Mouse (Mus musculus) midbrain, embryonic 16.5 days (tissue): ENCODE data around the gene Sesn1. TPM values are rescaled to one million over a fixed set of nuclear protein-coding genes. Genes with fewer than 3 reads are reported as not detected.

ENCODE experiments used
- ATAC-seq: fragments of 200-750 bp; cut with Nextera tagmentation; 2 replicates; pipeline ENCODE4 v1.8.0; 2017; ENCODE audit warnings: moderate TSS enrichment
- H3K27ac ChIP-seq: fragments of 300-500 bp; sonication (generic); 2 replicates; pipeline ENCODE4 v1.5.1; 2014; ENCODE audit warnings: mild to moderate bottlenecking, low read length, mixed read lengths
- H3K27me3 ChIP-seq: fragments of 300-500 bp; sonication (generic); 2 replicates; pipeline ENCODE4 v1.6.1; 2014; ENCODE audit warnings: low read depth, low read length, mixed read lengths; ENCODE audit not compliant: control insufficient read depth, insufficient read depth
- H3K36me3 ChIP-seq: fragments of 300-500 bp; sonication (generic); 2 replicates; pipeline ENCODE4 v1.6.1; 2014; ENCODE audit warnings: mild to moderate bottlenecking, low read length, moderate library complexity, mixed read lengths; ENCODE audit not compliant: control insufficient read depth, insufficient read depth
- H3K4me1 ChIP-seq: fragments of 300-500 bp; sonication (generic); 2 replicates; pipeline ENCODE4 v1.6.1; 2014; ENCODE audit warnings: mild to moderate bottlenecking, low read length, mixed read lengths; ENCODE audit not compliant: control insufficient read depth, insufficient read depth
- H3K4me2 ChIP-seq: fragments of 300-500 bp; sonication (generic); 2 replicates; pipeline ENCODE4 v1.6.1; 2014; ENCODE audit warnings: mild to moderate bottlenecking, low read length, mixed read lengths
- H3K4me3 ChIP-seq: fragments of 300-500 bp; sonication (generic); 2 replicates; pipeline ENCODE4 v1.5.1; 2014; ENCODE audit warnings: low read depth, mild to moderate bottlenecking, low read length, moderate library complexity, mixed read lengths
- H3K9ac ChIP-seq: fragments of 300-500 bp; sonication (generic); 2 replicates; pipeline ENCODE4 v1.6.1; 2014; ENCODE audit warnings: low read depth, low read length, mixed read lengths
- H3K9me3 ChIP-seq: fragments of 300-500 bp; sonication (generic); replicated peaks from 2 replicates; pipeline ENCODE4 v1.6.1; 2014; ENCODE audit warnings: mild to moderate bottlenecking, low read length, mixed read lengths; ENCODE audit not compliant: control insufficient read depth, poor library complexity, severe bottlenecking
- WGBS: fragments of 180-500 bp; shearing (Covaris S2); extraction: QIAGEN DNeasy Blood & Tissue Kit; methylation state at CpG from one replicate; pipeline ENCODE4 v1.1.7; 2014; 5-methylcytosine and 5-hydroxymethylcytosine counted together
- polyA plus RNA-seq: library from polyadenylated mRNA; unstranded; fragments of >200 nt; fragmentation: Nextera tagmentation; extraction: Ambion mirVana; gene quantifications from 2 replicates; pipeline ENCODE4 v1.2.1, GENCODE M21; 2015

Sesn1 gene
- polyA plus RNA-seq, 1 experiment from 2014 or later: 38.6 TPM

GRCm38 (mm10) chr10:41957421-41958225 is 147.9 kb downstream of the Sesn1 start:
- H3K27ac ChIP-seq: no peak overlapping the region
- no peaks in the 10 kb centered on the region for H3K27me3 ChIP-seq
- no peaks in the 10 kb centered on the region for H3K4me1 ChIP-seq
- H3K9ac ChIP-seq: no peak overlapping the region
- no peak for ATAC-seq
- H3K4me3 ChIP-seq: no peak overlapping the region
- no peaks in the 10 kb centered on the region for H3K36me3 ChIP-seq
- 0 out of 2 replicates have a peak, but pooled peaks cover 2% of the 10 kb centered on the region for H3K9me3 ChIP-seq
- no peak overlapping the region for H3K4me2 ChIP-seq
- WGBS: 91% methylated on average over 18 of the region's 18 CpGs

Other genes starting within 250 kb of the Sesn1 start
- gene Ccdc162, start 93.3 kb upstream of the Sesn1 start, polyA plus RNA-seq: 0.90 and 0.91 TPM in 2 replicates
- 15.9 and 17.8 TPM in 2 replicates for gene Cep57l1, start 64 bp upstream of the Sesn1 start, polyA plus RNA-seq
- 11.7 and 12.1 TPM in 2 replicates for gene Armc2, start 208.5 kb downstream of the Sesn1 start, polyA plus RNA-seq